Mouse (Mus musculus): ENCODE measurements around the gene Olfr635. TPM values are rescaled to one million over a fixed set of nuclear protein-coding genes. Genes with fewer than 3 reads are reported as not detected.
"Not testable (repeated sequence)": the region's sequence is repeated elsewhere in the genome, so short reads cannot be mapped to it uniquely, and the experiment has no call there.

Olfr635 gene
- polyA plus RNA-seq (2015; fragmentation: Nextera tagmentation; extraction: Ambion mirVana), result 0.01 TPM in 1 of 2 replicates, not detected in the other

DNA sequence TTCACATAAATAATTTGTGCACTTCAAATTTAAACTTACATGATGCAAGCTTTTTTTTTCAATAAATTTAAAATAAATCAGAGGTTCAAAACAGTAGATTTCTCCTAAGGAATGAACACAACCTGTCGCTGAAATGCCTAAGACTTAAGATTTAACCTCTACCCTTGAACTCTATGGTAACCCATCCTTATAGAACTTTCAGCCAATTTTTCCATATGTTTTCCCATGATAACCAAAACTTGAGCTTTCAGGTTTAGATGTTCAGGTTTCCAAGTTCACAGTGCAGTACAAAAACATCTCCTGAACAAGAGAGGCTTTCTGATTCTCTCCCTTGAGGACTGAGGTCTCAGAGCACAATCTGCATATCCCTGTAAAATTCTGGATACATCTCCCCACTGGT is at the start of gene Olfr635:
Gene Olfr635, plus strand, starts transcription at position 301 of the 400 bp plus-strand sequence.
- no peaks in the 10 kb centered on the region for H3K36me3 ChIP-seq (ENCODE audit: control insufficient read depth, insufficient read depth, low read length)
- H3K27ac ChIP-seq (replicated peaks), result no peak within 1 kb of the TSS
- no peaks in the 10 kb centered on the region for H3K27me3 ChIP-seq (ENCODE audit: control insufficient read depth, insufficient read depth, low read length)
- ATAC-seq (ENCODE audit: low FRiP score, low TSS enrichment) (no peak), DNase-seq (ENCODE audit: low spot score) (no peak)
- H3K4me2 ChIP-seq (replicated peaks; ENCODE audit: low read depth), result no peak within 1 kb of the TSS
- no peak within 1 kb of the TSS for H3K9ac ChIP-seq (ENCODE audit: low read length)
- TF ChIP-seq EP300 (optimal IDR thresholded peaks at IDR 0.05) (no peak), CTCF (IDR thresholded peaks at IDR 0.05; ENCODE audit: low read depth) (no peak)
- no peak within 1 kb of the TSS for H3K4me3 ChIP-seq (ENCODE audit: low read depth, low read length)
- 76% methylated on average over 1 of the region's 1 CpGs for WGBS
- no peaks in the 10 kb centered on the region for H3K9me3 ChIP-seq (ENCODE audit: control insufficient read depth, low read length)
- H3K4me1 ChIP-seq (replicated peaks; ENCODE audit: control insufficient read depth, insufficient read depth), result no peaks in the 10 kb centered on the region

GRCm38 (mm10) chr7:103928525-103928924 is 42.4 kb upstream of the Olfr635 start, which contains the start of gene Olfr631:
Olfr631 (plus strand) TSS chr7:103928825.
- DNase-seq (ENCODE audit: low spot score), result no peak
- ATAC-seq (ENCODE audit: low FRiP score, low TSS enrichment), result no peak
- H3K4me2 ChIP-seq (replicated peaks; ENCODE audit: low read depth), result no peak within 1 kb of the TSS
- no peak within 1 kb of the TSS for H3K4me3 ChIP-seq (ENCODE audit: low read depth, low read length)
- TF ChIP-seq CTCF (IDR thresholded peaks at IDR 0.05; ENCODE audit: low read depth) (no peak), EP300 (optimal IDR thresholded peaks at IDR 0.05) (no peak)
- no peak within 1 kb of the TSS for H3K9ac ChIP-seq (ENCODE audit: low read length)
- no peaks in the 10 kb centered on the region for H3K27me3 ChIP-seq (ENCODE audit: control insufficient read depth, insufficient read depth, low read length)
- H3K27ac ChIP-seq (replicated peaks), result no peak within 1 kb of the TSS
- no peaks in the 10 kb centered on the region for H3K4me1 ChIP-seq (replicated peaks; ENCODE audit: control insufficient read depth, insufficient read depth)
- no peaks in the 10 kb centered on the region for H3K9me3 ChIP-seq (ENCODE audit: control insufficient read depth, low read length)
- H3K36me3 ChIP-seq (ENCODE audit: control insufficient read depth, insufficient read depth, low read length), result no peaks in the 10 kb centered on the region

DNA sequence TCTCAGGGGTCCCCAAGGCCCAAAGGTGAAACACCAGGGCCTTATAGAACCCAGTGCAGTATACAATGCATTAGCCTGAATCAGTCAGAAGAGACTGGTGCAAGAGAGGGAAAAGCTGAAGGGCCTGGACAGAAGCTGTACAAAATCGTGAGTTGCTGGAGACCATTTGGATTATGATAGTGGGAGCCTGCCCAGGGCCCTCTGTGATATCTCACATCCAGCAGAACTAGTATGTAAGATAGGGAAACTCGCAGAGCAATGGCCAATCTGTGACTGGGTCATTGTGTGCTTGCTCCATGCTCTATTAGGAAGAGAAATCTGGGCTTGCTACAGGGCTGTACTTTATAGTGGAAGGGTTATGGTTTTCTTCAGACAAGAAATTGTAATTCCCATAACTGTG is 36.7 kb upstream of the Olfr635 start, which contains the start of gene Olfr632:
Gene Olfr632, plus strand, starts transcription at position 84 of the 400 bp plus-strand sequence.
- Histone ChIP-seq H3K4me2 (replicated peaks; ENCODE audit: low read depth) (no peak within 1 kb of the TSS), H3K36me3 (ENCODE audit: control insufficient read depth, insufficient read depth, low read length) (no peaks in the 10 kb centered on the region), H3K27ac (replicated peaks) (no peak within 1 kb of the TSS), H3K27me3 (ENCODE audit: control insufficient read depth, insufficient read depth, low read length) (no peaks in the 10 kb centered on the region), H3K4me1 (replicated peaks; ENCODE audit: control insufficient read depth, insufficient read depth) (no peaks in the 10 kb centered on the region), H3K4me3 (ENCODE audit: low read depth, low read length) (no peak within 1 kb of the TSS), H3K9me3 (ENCODE audit: control insufficient read depth, low read length) (no peaks in the 10 kb centered on the region), H3K9ac (ENCODE audit: low read length) (no peak within 1 kb of the TSS)
- WGBS, result 55% methylated on average over 2 of the region's 2 CpGs
- TF ChIP-seq EP300 (optimal IDR thresholded peaks at IDR 0.05) (no peak), CTCF (IDR thresholded peaks at IDR 0.05; ENCODE audit: low read depth) (no peak)
- DNase-seq (ENCODE audit: low spot score) (no peak), ATAC-seq (ENCODE audit: low FRiP score, low TSS enrichment) (no peak)

DNA sequence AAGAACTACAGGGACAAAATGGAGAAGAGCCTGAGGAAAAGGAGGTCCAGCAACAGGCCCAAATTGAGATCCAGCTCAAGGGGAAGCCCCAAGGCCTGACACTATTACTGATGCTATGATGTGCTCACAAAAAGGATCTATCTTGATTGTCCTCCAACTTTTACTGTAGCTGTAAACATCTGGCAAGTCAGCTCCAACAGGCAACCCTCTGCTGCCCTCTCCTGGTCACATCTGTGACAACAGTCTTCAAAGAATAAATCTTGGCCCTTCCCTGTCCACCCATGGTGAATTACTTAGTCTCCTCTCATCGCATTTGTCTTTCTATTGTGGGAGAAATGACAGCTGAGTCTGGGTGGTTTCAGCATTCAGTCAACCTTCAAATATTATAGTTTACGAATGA is 28.2 kb upstream of the Olfr635 start:
- Histone ChIP-seq H3K27me3 (ENCODE audit: control insufficient read depth, insufficient read depth, low read length) (no peaks in the 10 kb centered on the region), H3K4me3 (ENCODE audit: low read depth, low read length) (no peak overlapping the region), H3K9me3 (ENCODE audit: control insufficient read depth, low read length) (no peaks in the 10 kb centered on the region), H3K27ac (replicated peaks) (no peak overlapping the region), H3K4me2 (replicated peaks; ENCODE audit: low read depth) (no peak overlapping the region), H3K4me1 (replicated peaks; ENCODE audit: control insufficient read depth, insufficient read depth) (no peaks in the 10 kb centered on the region), H3K36me3 (ENCODE audit: control insufficient read depth, insufficient read depth, low read length) (no peaks in the 10 kb centered on the region), H3K9ac (ENCODE audit: low read length) (no peak overlapping the region)
- 21% methylated on average over 2 of the region's 2 CpGs for WGBS
- ATAC-seq (ENCODE audit: low FRiP score, low TSS enrichment), result no peak
- peak; percentile 60 for DNase-seq (ENCODE audit: low spot score)
- no peak for TF ChIP-seq EP300 (optimal IDR thresholded peaks at IDR 0.05)
- TF ChIP-seq CTCF (IDR thresholded peaks at IDR 0.05; ENCODE audit: low read depth), result peak; percentile 84

GRCm38 (mm10) chr7:103944137-103944536 is 26.8 kb upstream of the Olfr635 start, which contains the start of gene Olfr633:
Olfr633 (plus strand) TSS chr7:103944437.
- DNase-seq (ENCODE audit: low spot score), result no peak
- no peaks in the 10 kb centered on the region for H3K27me3 ChIP-seq (ENCODE audit: control insufficient read depth, insufficient read depth, low read length)
- no peak within 1 kb of the TSS for H3K27ac ChIP-seq (replicated peaks)
- no peak within 1 kb of the TSS for H3K4me2 ChIP-seq (replicated peaks; ENCODE audit: low read depth)
- H3K4me3 ChIP-seq (ENCODE audit: low read depth, low read length), result no peak within 1 kb of the TSS
- H3K36me3 ChIP-seq (ENCODE audit: control insufficient read depth, insufficient read depth, low read length), result no peaks in the 10 kb centered on the region
- H3K4me1 ChIP-seq (replicated peaks; ENCODE audit: control insufficient read depth, insufficient read depth), result no peaks in the 10 kb centered on the region
- H3K9ac ChIP-seq (ENCODE audit: low read length), result no peak within 1 kb of the TSS
- TF ChIP-seq EP300 (optimal IDR thresholded peaks at IDR 0.05), result no peak
- ATAC-seq (ENCODE audit: low FRiP score, low TSS enrichment), result no peak
- H3K9me3 ChIP-seq (ENCODE audit: control insufficient read depth, low read length), result no peaks in the 10 kb centered on the region

GRCm38 (mm10) chr7:103966873-103967272 is 4.1 kb upstream of the Olfr635 start:
- not testable (repeated sequence) for ATAC-seq (ENCODE audit: low FRiP score, low TSS enrichment); H3K36me3 ChIP-seq (ENCODE audit: control insufficient read depth, insufficient read depth, low read length); H3K9ac ChIP-seq (ENCODE audit: low read length); DNase-seq (ENCODE audit: low spot score); H3K4me3 ChIP-seq (ENCODE audit: low read depth, low read length); H3K27me3 ChIP-seq (ENCODE audit: control insufficient read depth, insufficient read depth, low read length); H3K9me3 ChIP-seq (ENCODE audit: control insufficient read depth, low read length); H3K4me2 ChIP-seq (replicated peaks; ENCODE audit: low read depth); H3K4me1 ChIP-seq (replicated peaks; ENCODE audit: control insufficient read depth, insufficient read depth); H3K27ac ChIP-seq (replicated peaks)
- 94% methylated on average over 22 of the region's 22 CpGs for WGBS
